Mouse (Mus musculus): ENCODE results near the gene Ssna1. TPM values are rescaled to one million over a fixed set of nuclear protein-coding genes. Genes with fewer than 3 reads are reported as not detected.
A peak's percentile ranks its signal among the peaks of the same experiment; 100 is the strongest.
"Not testable (repeated sequence)": the region's sequence is repeated elsewhere in the genome, so short reads cannot be mapped to it uniquely, and the experiment has no call there.

Ssna1 gene
- total RNA-seq, 2 experiments from 2014 or later = 46.2 to 128 TPM

DNA sequence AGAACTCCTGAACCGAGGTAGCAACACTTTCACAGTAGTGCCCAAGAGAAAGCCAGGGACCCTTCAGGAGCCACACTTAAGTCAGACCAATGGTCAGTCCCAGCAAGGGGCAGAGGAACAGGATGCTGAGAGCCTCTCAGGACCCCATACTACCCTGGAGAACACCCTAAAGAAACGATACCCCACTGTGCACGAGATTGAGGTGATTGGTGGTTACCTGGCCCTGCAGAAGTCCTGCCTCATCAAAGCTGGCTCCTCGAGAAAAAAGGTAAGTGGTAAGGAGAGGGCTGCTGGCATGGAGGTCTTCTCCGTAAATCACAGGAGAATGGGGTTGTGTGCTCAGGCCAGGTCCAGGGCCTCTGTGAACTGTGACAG lies 8.0 kb downstream of the Ssna1 start:
- ATAC-seq (replicated peaks; ENCODE audit: low FRiP score, poor library complexity, severe bottlenecking) = no peak

DNA sequence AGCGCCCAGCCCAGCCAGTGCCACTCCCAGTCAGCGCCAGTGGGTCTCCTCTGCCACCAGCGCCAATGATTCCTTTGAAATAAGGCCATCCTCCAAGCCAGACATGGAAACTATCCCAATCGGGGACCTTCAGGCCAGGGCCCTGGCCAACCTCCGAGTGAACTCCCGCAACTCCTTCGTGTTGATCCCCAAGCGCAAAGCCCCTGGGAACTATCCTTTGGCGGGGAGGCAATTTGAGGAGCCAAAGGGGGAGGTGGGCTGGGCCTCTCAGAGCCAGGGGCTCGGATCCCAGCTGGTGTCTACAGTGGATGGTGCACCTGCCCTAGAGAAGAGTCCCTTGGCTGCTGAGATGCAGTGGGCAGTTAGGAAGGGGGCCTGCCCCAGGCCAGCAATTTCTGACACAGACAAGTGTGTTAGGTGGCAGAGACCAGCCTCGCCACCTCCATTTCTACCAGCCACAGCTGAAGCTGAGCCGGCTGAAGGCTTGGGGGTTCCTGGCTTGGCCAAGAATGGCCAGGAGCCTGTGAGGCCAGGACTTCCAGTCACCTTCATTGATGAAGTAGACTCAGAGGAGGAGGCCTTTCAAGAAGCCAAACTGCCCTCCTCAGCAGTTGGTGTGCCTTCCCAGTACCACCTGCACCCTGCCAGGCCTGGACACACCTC lies 8.5 kb downstream of the Ssna1 start:
- no peak for ATAC-seq (replicated peaks; ENCODE audit: low FRiP score, poor library complexity, severe bottlenecking)

DNA sequence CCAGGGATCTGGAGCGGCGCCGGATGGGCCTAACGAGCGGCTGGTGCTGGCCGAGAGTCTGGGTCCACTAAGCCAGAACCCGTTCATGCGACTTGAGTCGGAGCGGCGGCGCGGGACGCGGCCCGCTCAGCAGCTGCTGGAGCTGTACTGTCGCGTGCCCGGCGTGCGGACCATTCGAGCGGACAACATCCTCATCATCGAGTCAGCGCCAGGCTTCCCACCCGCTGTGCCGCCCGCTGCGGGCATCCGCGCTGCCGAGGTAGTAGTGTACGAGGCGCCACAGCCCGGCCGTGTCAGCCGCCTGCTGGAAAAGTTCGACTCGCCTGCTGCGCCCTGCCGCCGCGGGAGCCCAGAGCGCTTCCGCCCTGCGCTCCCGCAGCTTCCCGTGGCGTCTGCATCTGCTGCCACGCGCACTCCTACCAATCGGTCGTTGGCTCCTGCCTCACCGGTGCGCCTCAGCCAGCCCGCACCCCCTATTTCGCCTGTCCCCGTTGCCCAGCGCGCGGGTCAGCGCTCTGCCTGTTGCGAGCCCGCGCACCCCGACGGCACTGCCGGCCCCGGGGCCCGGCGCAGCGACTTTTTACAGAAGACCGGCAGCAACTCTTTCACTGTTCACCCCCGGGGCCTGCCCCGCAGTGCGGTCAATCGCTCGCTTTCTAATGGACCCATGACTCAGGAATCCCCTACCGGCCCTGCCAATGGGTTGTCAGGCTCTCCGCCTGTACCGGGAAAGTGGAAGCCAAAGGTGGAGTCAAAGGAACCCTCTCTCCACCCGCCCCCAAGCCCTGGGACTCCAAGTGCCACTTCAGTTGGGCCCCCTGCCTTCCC lies 9.2 kb downstream of the Ssna1 start:
- peak; percentile 22; the same call in 1 of the 2 replicates for ATAC-seq (replicated peaks; ENCODE audit: low FRiP score, poor library complexity, severe bottlenecking)

DNA sequence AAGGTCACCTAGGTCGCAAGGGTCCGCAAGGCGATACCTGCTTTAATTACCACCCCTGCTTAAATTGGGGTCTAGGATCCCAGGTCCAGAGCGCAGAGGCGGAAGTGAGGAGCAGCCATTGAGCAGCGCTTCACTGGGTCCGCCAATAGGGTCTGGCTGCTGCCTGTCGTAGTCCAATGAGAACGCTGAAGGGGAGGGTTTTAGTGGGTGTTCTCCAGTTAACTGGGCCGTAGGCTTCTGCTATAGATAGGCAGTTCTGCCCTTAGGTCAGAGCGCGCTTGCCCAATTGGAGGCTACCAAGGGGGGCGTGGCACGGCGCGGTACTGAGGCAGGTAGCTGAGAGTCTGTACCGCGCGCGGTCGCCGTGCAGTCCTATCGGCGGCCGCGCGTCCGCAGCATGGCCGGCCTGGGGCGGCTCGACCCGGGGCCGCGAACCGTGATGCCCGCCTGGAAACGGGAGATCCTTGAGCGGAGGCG lies 9.9 kb downstream of the Ssna1 start, which contains the start of gene Tprn:
Gene Tprn (plus strand): TSS at position 328 of the 477 bp plus-strand sequence.
- ATAC-seq (replicated peaks; ENCODE audit: low FRiP score, poor library complexity, severe bottlenecking) = peak; percentile 96

DNA sequence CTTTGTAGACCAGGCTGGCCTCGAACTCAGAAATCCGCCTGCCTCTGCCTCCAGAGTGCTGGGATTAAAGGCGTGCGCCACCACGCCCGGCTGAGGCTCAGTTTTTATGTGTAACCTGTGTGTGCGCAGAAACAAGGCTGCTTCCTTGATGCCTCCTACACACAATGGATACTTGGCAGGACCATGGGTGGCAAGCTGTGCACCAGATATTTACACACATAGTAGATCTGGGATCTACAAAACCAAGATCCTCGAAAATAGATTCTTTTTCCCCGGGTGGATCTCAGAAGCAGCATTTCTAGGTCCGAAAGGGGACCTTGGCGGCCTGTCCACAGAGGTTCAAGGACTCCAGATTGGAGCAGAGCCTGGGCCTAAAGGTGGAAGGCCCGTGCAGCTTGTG lies 10.4 kb downstream of the Ssna1 start:
- ATAC-seq (replicated peaks; ENCODE audit: low FRiP score, poor library complexity, severe bottlenecking) = 0 out of 2 replicates have a peak, but pooled peaks have one; percentile 7

DNA sequence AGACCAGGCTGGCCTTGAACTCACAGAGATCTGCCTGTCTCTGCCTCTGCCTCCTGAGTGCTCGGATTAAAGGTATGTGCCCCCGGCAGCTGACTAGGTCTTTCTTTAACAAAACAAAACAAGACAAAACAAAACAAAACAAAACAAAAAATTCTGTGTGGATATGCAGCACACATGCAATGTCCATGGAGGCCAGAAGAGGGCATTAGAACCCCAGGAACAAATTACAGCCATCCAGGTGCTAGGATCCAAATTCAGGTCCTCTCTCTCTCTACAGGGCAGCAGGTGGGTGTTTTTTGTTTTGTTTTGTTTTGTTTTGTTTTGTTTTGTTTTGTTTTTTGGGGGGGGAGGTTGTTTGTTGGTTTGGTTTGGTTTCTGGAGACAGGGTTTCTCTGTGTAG lies 13.4 kb downstream of the Ssna1 start:
- no peak for ATAC-seq (replicated peaks; ENCODE audit: low FRiP score, poor library complexity, severe bottlenecking)

DNA sequence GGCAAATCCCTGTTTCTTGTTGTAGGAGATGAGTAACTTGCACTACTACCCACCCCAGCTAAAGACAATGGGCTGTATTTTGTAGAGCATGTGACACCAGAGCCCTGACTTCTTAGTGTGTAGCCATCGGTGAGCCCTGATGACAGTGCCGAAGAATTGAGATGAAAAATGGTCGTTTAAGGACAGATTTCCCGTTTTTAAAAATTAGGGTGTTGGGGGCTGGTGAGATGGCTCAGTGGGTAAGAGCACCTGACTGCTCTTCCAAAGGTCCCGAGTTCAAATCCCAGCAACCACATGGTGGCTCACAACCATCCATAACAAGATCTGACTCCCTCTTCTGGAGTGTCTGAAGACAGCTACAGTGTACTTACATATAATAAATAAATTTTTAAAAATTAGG lies 15.0 kb downstream of the Ssna1 start:
- ATAC-seq (replicated peaks; ENCODE audit: low FRiP score, poor library complexity, severe bottlenecking) = not testable (repeated sequence)

DNA sequence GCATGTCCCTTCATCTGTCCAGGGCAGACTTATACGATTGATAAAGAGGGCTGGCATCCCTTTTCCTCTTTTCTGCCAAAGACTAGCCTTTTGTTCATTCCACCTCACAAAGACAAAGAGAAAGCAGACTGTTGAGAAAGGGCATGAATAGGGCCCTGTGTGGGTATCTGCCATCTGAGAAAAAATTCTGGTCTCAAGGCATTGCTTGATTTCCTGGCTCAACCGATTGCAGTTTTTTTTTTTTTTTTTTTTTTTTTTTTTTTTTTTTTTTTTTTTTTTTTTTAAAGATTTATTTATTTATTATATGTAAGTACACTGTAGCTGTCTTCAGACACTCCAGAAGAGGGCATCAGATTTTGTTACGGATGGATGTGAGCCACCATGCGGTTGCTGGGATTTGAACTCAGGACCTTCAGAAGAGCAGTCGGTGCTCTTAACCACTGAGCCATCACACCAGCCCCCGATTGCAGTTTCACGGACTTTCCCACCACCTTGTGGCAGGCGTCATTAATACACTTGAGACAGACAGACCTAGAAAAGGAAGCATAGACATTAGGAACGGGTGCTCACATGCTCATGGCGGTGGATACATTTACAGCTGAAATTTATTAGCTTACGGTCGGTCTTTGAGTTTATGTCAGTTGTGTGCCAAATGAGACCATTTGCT lies 15.7 kb downstream of the Ssna1 start:
- ATAC-seq (replicated peaks; ENCODE audit: low FRiP score, poor library complexity, severe bottlenecking) = not testable (repeated sequence)

DNA sequence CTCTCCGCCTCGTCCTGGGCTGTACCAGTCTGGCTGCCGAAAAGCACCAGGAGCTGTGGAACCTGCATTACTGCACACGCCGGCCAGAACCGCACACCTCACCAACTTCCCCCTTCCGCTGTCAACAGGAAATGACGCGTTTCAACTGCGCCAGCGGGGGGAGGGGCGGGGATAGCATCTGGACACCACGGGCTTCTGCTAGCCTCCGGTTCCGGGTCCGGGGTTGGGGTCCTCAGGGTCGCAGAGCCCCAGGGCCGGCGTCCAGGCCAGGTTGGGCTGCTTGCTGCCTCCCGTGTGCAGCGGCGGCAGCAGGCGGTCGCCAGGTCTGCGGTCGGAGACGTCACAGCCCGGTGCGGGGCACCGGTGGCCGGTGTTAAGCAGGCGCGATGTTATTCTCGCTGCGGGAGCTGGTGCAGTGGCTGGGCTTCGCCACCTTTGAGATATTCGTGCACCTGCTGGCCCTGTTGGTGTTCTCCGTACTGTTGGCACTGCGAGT lies 16.9 kb downstream of the Ssna1 start, which contains the start of gene Tmem203:
Gene Tmem203 (plus strand): TSS at position 156 of the 496 bp plus-strand sequence.
- peak; percentile 92 for ATAC-seq (replicated peaks; ENCODE audit: low FRiP score, poor library complexity, severe bottlenecking)

DNA sequence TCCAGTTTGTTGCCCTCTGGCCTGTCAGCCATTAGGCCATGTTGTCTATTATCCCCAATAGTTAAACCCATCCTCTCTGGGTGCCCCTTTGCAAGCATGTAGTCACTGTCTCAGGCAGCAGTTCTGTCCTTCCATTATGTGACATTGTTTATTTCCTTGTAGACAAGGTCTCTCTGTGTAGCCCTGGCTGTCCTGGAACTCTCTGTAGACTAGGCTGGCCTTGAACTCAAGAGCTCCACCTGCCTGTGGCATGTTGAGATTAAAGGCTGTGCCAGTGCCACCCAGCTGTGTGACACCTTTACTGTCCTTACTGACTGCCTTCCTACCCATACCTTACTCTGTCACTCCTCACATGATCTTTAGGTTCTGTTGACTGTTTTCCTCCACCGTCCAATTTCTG lies 19.9 kb downstream of the Ssna1 start:
- no peak for ATAC-seq (replicated peaks; ENCODE audit: low FRiP score, poor library complexity, severe bottlenecking)

DNA sequence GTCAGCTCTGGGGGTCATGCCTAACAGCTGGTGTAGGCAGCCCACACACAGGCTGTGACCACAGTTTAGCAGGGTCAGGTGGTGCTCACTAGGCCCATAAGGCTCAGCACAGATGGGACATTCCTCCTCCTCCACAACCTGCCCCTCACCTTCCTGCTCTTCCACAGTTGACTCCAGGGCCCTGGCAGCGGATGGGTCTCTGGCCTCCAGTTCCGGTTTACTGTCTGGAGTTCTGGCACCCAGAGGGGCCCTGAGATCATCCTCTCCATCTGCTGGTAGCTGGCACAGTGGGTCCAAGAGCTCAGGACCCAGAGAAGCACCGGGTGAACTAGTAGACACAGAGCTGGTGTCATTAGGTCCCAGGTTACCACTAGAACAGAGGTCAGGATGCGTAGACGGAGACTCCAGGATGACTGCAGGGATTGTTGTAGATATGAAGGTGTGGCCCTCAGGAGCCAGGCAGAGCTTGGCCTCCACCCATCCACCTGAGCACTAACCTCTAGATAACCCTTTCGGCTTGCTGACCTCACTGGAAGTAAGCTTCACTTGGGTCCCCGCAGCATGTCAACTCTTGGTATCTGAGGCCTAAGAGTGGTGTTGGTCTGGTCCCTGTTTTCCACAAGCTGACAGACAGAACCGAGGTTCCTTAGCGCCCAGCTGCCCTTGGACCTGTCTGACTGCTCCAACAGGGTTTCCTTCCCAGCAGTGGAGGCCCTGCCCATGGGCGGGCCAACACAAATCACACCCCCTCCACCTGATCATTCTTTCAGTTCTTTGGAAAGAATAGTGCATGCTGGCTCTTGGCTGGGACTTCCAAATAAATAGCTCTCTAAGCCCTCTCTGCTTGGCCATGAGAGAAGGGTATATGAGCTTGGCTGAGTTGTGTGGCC lies 25.8 kb downstream of the Ssna1 start, which contains the start of gene AL732309.1:
Gene AL732309.1 (minus strand): TSS at position 681 of the 890 bp plus-strand sequence.
- ATAC-seq (replicated peaks; ENCODE audit: low FRiP score, poor library complexity, severe bottlenecking) = no peak

DNA sequence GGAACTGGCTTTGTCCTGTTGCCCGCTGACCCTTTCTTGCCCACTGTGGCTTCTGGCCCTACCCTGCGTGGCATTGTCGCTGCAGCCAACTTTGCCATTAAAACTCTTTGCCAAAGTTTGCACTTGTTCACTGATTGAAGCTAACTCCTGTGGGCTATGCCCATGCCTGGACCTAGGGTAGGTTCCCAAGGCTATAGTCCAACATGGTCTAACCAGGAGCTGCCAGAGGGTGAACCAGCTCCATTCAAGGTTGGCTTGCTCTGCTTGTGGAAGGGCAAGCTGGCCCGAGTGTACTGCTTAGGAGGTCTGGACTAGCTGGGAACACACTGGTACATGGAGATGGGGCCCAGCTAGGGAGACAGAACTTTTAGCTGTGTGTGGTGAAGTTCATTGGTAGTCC lies 28.1 kb downstream of the Ssna1 start:
- no peak for ATAC-seq (replicated peaks; ENCODE audit: low FRiP score, poor library complexity, severe bottlenecking)

DNA sequence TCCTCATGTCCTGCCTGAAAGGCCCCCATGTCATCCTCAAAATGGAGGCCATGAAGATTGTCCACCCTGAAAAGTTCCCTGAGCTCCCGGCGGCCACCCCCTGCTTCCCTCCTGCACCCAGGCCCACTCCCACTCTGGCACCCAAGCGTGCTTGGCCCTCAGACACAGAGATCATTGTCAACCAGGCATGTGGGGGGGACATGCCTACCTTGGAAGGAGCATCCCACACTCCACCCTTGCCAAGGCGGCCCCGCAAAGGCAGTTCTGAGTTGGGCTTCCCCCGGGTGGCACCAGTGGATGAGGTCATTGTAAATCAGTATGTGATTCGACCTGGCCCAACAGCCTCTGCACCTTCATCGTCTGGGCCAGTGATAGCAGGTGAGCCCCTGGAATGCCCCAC lies 28.9 kb downstream of the Ssna1 start:
- ATAC-seq (replicated peaks; ENCODE audit: low FRiP score, poor library complexity, severe bottlenecking) = no peak

DNA sequence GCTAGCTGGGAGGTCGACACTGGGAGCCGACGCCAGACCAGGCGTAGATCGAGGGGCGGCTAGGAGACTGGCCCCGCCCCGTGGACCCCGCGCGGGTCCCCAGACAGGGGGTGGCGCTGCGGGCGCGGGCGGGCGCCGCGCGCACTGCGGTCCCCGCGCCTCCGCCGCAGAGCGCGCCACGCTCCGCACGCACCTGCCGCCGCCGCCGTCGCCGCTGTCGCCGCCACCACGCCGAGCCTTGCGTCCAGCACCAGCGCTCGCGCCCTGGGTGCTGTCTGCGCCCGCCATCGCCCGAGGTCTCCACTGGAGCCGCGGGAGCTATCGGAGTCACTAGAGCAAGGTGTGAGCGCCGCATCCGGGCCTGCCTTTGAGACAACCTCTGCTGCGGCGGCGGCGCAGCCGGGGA lies 30.1 kb downstream of the Ssna1 start, which contains the start of the genes Rnf208 and Cysrt1:
Gene Rnf208 (plus strand): TSS at position 155 of the 406 bp plus-strand sequence.
Gene Cysrt1 (minus strand): TSS at position 352 of the 406 bp plus-strand sequence.
- no peak for ATAC-seq (replicated peaks; ENCODE audit: low FRiP score, poor library complexity, severe bottlenecking)

DNA sequence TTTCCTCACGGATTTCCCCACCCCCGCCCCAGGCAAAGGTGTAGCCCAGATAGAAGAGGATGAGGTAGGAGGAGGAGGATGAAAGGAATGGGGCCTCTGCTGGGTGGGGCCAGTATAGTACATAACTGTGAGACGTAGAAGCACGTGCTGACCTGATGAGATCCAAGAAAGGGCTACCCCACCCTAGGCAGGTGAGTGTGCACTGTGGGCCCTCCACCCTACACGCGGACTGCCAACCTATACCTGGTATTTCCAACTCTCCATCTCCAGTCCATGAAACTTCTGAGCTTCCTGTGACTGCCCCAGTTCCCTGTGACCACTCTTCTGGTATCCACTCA lies 30.8 kb downstream of the Ssna1 start:
- no peak for ATAC-seq (replicated peaks; ENCODE audit: low FRiP score, poor library complexity, severe bottlenecking)

DNA sequence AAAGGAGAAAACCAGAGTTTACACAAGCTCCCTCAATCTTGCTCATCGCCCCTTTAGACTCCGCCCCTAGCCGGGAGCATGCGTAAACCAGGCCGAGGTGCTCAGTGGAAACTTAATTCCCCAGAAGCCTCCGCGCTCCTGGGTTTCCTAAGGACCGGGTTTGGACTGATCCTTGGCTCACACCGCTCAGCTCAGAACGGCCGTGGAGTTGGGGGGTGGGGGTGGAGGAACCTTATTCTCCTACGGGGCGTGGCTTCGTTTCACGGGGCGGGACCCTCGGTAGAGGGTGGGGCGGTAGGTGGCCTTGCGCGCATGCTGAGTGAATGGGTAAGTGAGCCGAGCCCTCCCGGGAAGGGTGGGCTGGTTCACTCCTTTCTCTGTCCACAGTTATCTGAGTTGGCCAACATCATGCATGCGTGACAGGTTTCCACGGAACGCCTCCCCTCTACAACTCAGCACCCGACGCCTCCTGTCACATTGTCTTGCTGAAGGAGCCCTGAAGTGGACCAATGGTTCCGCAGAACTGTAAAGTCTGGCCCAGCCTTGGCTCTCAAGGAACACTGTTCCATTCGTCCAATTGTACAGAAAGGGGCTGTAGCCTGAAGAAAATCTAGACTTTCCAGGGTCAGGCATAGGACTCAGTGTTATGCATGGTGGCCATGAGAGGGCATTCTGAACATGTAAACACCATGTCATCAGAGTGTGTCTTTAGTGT lies 31.4 kb downstream of the Ssna1 start:
- ATAC-seq (replicated peaks; ENCODE audit: low FRiP score, poor library complexity, severe bottlenecking) = peak; percentile 36; the same call in 1 of the 2 replicates

DNA sequence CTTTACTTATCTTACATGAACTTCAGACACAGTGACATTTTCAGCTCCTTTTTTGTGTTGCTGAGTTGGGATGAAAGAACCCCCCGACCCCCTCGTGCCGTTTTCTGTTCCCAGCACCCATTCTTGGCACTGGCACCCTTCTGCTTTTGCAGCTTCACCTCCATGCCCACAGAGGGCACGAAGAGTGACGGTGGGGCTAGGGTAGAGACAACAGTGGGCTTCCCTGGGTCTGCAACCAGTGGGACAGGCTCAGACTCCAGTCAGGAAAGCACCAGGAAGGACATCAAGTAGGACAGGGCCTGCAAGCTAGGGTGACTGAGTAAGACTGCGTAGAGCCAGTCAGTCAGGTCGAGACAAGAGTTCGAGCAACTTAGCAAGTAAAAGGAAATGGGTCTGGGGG lies 31.9 kb downstream of the Ssna1 start:
- no peak for ATAC-seq (replicated peaks; ENCODE audit: low FRiP score, poor library complexity, severe bottlenecking)

DNA sequence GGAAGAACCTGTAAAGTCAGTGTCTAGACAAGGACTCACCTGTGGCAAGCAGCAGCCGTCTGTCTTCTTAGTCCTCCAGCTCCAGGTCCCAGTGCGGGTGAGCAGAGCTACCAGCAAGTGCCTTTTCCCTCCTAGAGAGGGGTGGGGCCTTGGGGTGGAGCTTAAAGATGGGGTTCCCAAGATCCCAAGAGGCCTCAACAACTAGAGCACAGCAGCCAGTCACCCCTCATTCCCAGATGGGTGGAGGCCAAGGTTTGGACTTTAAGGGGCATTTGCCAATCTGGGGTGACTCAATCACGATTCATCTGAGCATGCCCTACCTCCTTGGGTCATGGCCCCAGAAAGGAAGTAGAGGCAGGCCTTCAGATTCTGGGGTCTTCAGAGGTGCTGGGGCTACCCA lies 32.5 kb downstream of the Ssna1 start:
- ATAC-seq (replicated peaks; ENCODE audit: low FRiP score, poor library complexity, severe bottlenecking) = no peak
